Mouse (Mus musculus) C2C12 (cell line): ENCODE data around the gene Olfr493.

Experiments used
- CTCF ChIP-seq: IDR thresholded peaks from one replicate; pipeline ENCODE4 v1.5.1; 2011; ENCODE audit not compliant: control insufficient read depth, insufficient read depth, insufficient read length
- MYOG ChIP-seq: IDR thresholded peaks from one replicate; pipeline ENCODE4 v1.6.1; 2011; ENCODE audit not compliant: control insufficient read depth, insufficient read length; ENCODE audit errors: extremely low read depth
- USF1 ChIP-seq: IDR thresholded peaks from one replicate; pipeline ENCODE4 v1.6.1; 2011; ENCODE audit warnings: low read depth, mild to moderate bottlenecking, control low read depth, moderate library complexity

DNA sequence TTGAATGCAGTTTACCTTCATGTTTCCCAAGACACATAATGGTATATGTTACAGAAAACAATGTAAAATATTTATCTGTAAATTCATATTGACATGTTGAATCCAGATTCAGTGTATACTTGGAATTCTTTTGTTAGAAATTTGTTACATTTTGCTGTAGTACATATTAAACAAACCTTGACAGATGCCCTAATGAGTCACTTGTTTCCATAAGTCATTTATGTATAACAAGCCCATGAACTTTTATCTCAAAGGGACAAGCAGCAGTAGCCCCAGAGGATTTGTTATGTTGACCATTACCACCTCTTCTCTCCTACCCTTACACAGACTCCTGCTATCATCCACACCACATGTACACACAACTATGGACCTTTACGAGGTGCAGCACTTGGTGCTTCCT, 33.6 kb downstream of the Olfr493 start, which contains the start of gene Olfr491:
- TF ChIP-seq CTCF (no peak), MYOG (no peak), USF1 (no peak)
